Mouse (Mus musculus) forebrain, embryonic 12.5 days (tissue): ENCODE data around the gene Lrrc32. TPM values are rescaled to one million over a fixed set of nuclear protein-coding genes. Genes with fewer than 3 reads are reported as not detected.

ENCODE experiments used
- ATAC-seq: fragments of 200-750 bp; cut with Nextera tagmentation; 2 replicates; pipeline ENCODE4 v1.8.0; 2017; ENCODE audit warnings: moderate TSS enrichment; ENCODE audit not compliant: low FRiP score
- H3K27ac ChIP-seq: fragments of 300-500 bp; sonication (generic); 2 replicates; pipeline ENCODE4 v1.5.1; 2016; ENCODE audit warnings: mild to moderate bottlenecking
- H3K27me3 ChIP-seq: fragments of 300-500 bp; sonication (generic); 2 replicates; pipeline ENCODE4 v1.6.1; 2016; ENCODE audit warnings: mild to moderate bottlenecking
- H3K36me3 ChIP-seq: fragments of 300-500 bp; sonication (generic); replicated peaks from 2 replicates; pipeline ENCODE4 v1.6.1; 2016; ENCODE audit warnings: mild to moderate bottlenecking
- H3K4me1 ChIP-seq: fragments of 300-500 bp; sonication (generic); 2 replicates; pipeline ENCODE4 v1.6.1; 2016
- H3K4me2 ChIP-seq: fragments of 300-500 bp; sonication (generic); 2 replicates; pipeline ENCODE4 v1.6.1; 2016; ENCODE audit warnings: mild to moderate bottlenecking, moderate library complexity
- H3K4me3 ChIP-seq: fragments of 300-500 bp; sonication (generic); replicated peaks from 2 replicates; pipeline ENCODE4 v1.5.1; 2016; ENCODE audit warnings: mild to moderate bottlenecking
- H3K9ac ChIP-seq: fragments of 300-500 bp; sonication (generic); 2 replicates; pipeline ENCODE4 v1.6.1; 2016; ENCODE audit warnings: mild to moderate bottlenecking
- H3K9me3 ChIP-seq: fragments of 300-500 bp; sonication (generic); 2 replicates; pipeline ENCODE4 v1.6.1; 2016
- WGBS: fragments of 180-500 bp; shearing (Covaris S2); methylation state at CpG from one replicate; pipeline ENCODE4 v1.1.7; 2016; 5-methylcytosine and 5-hydroxymethylcytosine counted together
- polyA plus RNA-seq: library from polyadenylated mRNA; unstranded; fragments of >200 nt; fragmentation: Nextera tagmentation; extraction: Ambion mirVana; gene quantifications from 2 replicates; pipeline ENCODE4 v1.2.1, GENCODE M21; 2016

The Lrrc32 gene
- polyA plus RNA-seq, 1 experiment from 2014 or later = 3.4 TPM

DNA sequence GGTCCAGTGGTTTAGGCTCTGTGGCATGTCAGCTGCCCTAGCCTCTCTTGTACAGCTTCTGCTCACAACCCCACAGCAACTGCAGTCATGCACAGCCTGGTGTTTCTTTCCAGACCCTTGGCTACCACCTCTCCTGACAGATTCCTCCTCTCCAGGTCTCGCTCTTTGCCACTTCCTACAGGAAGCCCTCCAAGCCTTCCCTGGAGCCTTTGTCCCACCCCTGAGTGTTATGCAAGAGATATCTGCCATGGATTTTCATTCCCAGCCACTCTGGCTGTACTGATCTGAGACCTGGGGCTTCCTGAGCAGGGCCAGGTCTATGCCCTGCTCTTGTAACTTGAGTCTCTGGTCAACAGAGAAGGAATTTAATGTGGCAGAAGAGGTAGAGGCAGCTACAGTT is 8.6 kb upstream of the Lrrc32 start:
- H3K36me3 ChIP-seq = no peaks in the 10 kb centered on the region
- H3K4me3 ChIP-seq = no peak overlapping the region
- ATAC-seq = no peak
- 77% methylated on average over 1 of the region's 1 CpGs for WGBS
- H3K27me3 ChIP-seq = peaks cover 20% of the 10 kb centered on the region
- H3K9me3 ChIP-seq = no peaks in the 10 kb centered on the region
- no peak overlapping the region for H3K27ac ChIP-seq
- H3K9ac ChIP-seq = no peak overlapping the region
- no peak overlapping the region for H3K4me2 ChIP-seq
- H3K4me1 ChIP-seq = 0 out of 2 replicates have a peak, but pooled peaks cover 4% of the 10 kb centered on the region

DNA sequence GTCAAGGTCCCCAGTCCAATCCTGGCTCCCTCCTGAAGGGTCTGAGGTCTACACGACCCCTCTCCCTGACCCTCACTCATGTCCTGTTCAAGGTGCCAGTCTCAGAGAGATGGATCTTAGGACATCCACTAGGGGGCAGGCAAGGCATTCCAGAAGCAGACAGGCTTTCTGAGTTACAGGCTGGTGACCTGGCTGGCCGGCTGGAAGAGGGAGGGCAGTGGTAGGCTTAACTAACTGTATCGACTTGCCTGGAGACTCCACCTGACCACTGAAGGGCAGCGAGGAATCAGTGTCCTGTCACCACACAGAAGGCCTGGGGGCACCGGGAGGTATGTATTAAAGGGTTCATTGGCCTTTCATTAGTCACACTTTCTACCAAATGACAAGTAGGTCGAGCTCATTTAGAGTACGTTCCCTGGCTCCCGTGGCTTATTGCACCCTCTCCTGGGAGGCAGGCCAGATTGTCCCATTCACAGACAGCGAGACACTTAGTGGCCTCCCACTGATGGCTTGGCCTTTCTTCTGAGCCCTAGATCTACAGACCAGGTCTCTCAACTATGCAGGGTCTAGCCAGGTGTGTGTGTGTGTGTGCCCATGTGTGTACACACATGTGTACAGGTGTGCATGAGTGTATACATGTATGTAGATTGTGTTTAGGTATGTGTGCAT is 7.9 kb upstream of the Lrrc32 start:
- ATAC-seq = peak; percentile 57; the same call in 1 of the 2 replicates
- H3K4me3 ChIP-seq = no peak overlapping the region
- 20% methylated on average over 9 of the region's 9 CpGs for WGBS
- H3K36me3 ChIP-seq = no peaks in the 10 kb centered on the region
- no peak overlapping the region for H3K4me2 ChIP-seq
- H3K9me3 ChIP-seq = no peaks in the 10 kb centered on the region
- no peak overlapping the region for H3K27ac ChIP-seq
- peaks cover 20% of the 10 kb centered on the region for H3K27me3 ChIP-seq
- H3K9ac ChIP-seq = no peak overlapping the region
- peaks cover 4% of the 10 kb centered on the region; the same call in 1 of the 2 replicates for H3K4me1 ChIP-seq

DNA sequence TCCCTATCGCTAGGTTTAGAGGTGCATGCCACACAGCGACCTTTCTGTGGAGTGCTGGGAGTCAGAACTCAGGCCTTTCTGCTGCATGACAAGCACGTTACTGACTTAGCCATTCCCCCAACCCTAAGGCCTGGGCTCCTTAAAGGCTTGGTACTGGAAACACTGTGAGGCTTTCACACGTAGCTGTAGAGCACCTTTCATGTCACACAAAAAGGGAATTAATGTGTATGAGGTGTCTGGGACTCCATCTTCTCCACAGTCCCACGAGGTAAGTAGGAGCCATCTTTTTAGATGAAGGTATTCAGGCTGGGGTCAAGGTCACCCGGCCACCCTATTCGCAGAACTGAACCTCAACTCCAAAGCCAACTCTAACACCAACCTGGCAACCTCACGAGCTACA is 7.2 kb upstream of the Lrrc32 start:
- WGBS = 82% methylated on average over 8 of the region's 8 CpGs
- no peaks in the 10 kb centered on the region for H3K36me3 ChIP-seq
- no peak overlapping the region for H3K4me3 ChIP-seq
- peaks cover 10% of the 10 kb centered on the region for H3K4me1 ChIP-seq
- no peak overlapping the region for H3K27ac ChIP-seq
- H3K9ac ChIP-seq = no peak overlapping the region
- H3K27me3 ChIP-seq = peaks cover 22% of the 10 kb centered on the region
- no peaks in the 10 kb centered on the region for H3K9me3 ChIP-seq
- H3K4me2 ChIP-seq = no peak overlapping the region
- ATAC-seq = no peak

DNA sequence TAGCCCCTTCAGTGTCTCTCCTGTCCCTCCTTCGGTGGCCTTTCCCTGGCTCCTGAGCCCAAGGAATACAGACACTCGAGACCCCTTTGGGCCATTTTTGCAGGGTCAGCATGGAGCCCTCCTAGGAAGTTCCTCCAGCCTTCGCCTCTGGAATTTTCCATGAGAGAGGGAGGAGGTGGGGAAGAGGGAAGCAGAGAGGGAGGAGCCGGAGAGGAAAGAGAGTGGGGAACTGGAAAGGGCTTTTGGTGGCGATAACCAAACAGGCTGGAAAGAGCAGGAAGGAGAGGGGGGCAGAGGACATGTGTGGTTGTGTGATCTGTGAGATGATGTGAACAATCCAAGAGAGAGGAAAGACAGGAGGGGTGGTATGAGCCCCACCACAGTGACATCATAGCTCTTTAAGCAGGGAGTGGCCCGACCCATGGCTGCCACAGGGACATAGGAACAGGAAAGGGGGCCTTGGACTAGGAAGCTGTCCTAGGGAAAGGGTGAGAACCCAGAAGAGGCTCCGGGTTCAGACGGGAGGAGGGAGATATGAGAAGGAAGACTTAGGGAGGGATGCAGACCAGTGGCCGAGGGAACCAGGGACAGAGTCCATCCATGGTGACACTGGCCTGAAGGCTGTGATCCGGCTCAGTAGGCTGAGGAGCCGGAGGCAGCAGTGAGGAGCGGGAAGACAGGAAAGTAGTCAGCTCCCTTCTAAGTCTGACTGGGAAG is 6.4 kb upstream of the Lrrc32 start:
- WGBS = 71% methylated on average over 12 of the region's 12 CpGs
- Histone ChIP-seq H3K36me3 (no peaks in the 10 kb centered on the region), H3K9ac (no peak overlapping the region), H3K27ac (0 out of 2 replicates have a peak overlapping the region, but pooled peaks have one; percentile 25), H3K4me2 (no peak overlapping the region), H3K4me3 (no peak overlapping the region), H3K27me3 (peaks cover 26% of the 10 kb centered on the region), H3K4me1 (peaks cover 11% of the 10 kb centered on the region), H3K9me3 (no peaks in the 10 kb centered on the region)
- no peak for ATAC-seq

DNA sequence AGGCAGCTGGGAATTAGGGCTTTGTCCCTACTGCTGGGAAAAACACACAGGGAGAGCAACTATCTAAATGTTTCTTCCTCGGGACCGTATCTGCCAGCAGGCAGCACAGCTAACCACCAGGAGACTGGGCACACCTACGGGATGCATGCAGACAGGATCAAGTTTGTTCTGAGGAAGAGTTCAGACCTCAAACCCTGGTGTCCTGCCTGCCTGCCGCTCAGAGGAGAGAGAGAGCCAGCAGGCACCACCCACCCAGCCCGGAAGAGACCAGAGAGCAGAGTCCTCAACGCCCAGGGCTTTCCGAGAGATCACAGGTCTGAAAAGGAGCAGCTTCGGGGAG is 5.8 kb upstream of the Lrrc32 start:
- Histone ChIP-seq H3K9ac (no peak overlapping the region), H3K27ac (0 out of 2 replicates have a peak overlapping the region, but pooled peaks have one; percentile 25), H3K36me3 (no peaks in the 10 kb centered on the region), H3K4me1 (peaks cover 11% of the 10 kb centered on the region), H3K4me2 (no peak overlapping the region), H3K27me3 (peaks cover 29% of the 10 kb centered on the region), H3K9me3 (no peaks in the 10 kb centered on the region), H3K4me3 (no peak overlapping the region)
- 42% methylated on average over 8 of the region's 8 CpGs for WGBS
- no peak for ATAC-seq

DNA sequence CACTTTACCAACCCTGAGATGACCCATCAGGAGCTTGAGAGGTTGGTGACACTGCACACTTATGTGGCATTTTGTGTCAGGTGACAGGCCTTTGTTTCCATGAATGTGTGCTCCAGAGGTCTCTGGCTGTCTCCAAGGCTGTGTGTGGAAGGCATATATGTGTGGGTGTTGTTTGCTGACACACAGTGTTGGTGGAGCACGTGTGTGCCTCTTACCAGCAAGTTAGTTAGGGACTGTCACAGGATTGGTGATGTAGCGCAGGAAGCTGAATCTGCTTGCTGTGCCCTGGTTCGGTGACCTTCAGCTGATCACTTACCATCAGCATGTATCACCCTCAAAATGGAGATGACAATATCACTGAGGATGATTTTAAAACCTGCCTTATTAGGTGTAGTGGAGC is 4.2 kb upstream of the Lrrc32 start:
- Histone ChIP-seq H3K4me3 (no peak overlapping the region), H3K4me1 (peaks cover 20% of the 10 kb centered on the region), H3K36me3 (no peaks in the 10 kb centered on the region), H3K4me2 (no peak overlapping the region), H3K9me3 (no peaks in the 10 kb centered on the region), H3K27me3 (peaks cover 35% of the 10 kb centered on the region), H3K9ac (no peak overlapping the region), H3K27ac (no peak overlapping the region)
- WGBS = 82% methylated on average over 3 of the region's 3 CpGs
- ATAC-seq = no peak

DNA sequence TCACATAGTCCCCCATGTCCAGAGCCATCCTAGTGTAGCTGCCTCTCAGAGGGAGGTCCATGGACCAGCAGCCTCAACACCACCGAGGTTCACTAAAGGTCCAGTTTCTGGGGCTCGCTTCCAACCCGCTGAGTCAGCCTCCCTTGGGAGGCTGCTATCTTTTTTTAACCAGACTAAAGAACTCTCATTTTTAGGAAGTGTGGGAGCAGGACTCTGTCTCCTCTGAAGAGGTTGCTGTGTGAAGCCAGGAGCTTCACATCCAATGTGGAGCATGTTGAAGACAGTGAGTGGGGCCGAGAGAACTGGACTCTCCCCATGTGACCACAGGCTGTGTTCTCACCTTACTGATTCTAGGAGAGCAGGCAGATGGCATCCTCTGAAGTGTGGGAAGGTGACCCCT is 3.6 kb upstream of the Lrrc32 start:
- ATAC-seq = no peak
- Histone ChIP-seq H3K4me1 (peaks cover 23% of the 10 kb centered on the region), H3K4me3 (no peak overlapping the region), H3K27me3 (peaks cover 36% of the 10 kb centered on the region), H3K27ac (no peak overlapping the region), H3K9ac (no peak overlapping the region), H3K9me3 (no peaks in the 10 kb centered on the region), H3K4me2 (no peak overlapping the region), H3K36me3 (no peaks in the 10 kb centered on the region)
- WGBS = 89% methylated on average over 4 of the region's 4 CpGs

DNA sequence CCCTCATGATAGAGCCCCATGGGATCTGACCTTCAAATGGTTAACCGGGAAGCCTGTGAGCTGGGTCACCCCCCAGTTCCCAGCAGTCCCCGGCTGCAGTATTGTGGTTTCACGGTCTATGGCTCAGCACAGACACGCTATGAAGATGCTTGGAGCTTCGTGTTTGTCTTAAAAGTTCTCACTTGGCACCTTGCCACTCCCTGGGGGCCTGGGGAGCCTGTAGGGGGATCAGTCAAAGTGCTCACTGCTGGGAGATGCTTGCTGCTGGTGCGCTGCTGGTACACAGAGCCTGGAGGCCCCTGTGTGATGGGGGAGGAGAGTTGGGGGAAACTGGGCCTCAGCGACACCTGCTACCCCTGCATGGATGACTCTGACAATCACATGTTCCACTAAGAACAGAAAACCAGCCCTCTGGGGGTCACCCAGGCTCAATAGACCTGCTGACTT is 2.6 kb upstream of the Lrrc32 start:
- 57% methylated on average over 7 of the region's 7 CpGs for WGBS
- H3K27ac ChIP-seq = no peak overlapping the region
- H3K4me2 ChIP-seq = no peak overlapping the region
- H3K27me3 ChIP-seq = peaks cover 46% of the 10 kb centered on the region
- H3K9ac ChIP-seq = no peak overlapping the region
- no peak for ATAC-seq
- H3K9me3 ChIP-seq = no peaks in the 10 kb centered on the region
- H3K36me3 ChIP-seq = no peaks in the 10 kb centered on the region
- H3K4me1 ChIP-seq = peaks cover 20% of the 10 kb centered on the region
- no peak overlapping the region for H3K4me3 ChIP-seq

DNA sequence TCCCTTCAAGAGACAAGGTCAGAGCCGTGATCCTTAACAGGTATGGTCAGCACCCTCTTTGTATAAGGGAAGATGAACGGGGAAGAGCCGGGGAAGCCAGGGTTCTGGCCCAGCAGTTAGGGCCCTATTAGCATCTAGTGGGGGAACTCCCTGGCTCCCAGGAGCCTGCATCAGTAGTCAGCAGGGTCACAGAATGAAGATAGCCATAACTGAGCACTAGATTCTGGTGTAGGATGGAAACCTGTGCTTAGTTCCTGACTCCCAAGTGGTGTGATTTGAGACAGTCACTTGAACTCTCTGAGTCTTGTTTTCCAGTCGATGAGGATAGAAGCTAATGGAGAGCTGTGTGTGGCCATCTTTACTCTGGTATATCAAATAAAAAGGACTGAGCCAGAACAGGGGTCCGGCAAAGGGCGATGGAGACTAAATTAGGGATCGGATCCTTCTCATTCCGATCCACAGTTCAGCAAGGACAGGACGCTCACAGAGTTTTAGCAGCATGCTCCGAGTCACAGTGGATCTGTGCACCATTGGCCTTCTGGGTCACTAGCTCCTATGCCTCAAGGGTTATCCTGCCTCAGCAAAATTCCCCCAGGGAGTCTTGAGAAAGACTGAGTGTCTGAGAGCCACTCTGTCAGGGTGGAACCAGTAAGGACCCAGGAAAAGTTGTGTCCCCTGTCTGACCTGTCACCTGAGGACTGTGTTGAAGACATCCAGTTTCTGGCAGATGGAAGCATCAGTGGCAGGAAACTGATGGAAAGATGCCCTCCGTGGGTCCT is 1.7 kb upstream of the Lrrc32 start:
- H3K4me1 ChIP-seq = peaks cover 20% of the 10 kb centered on the region
- H3K9me3 ChIP-seq = no peaks in the 10 kb centered on the region
- no peak for ATAC-seq
- H3K4me3 ChIP-seq = no peak overlapping the region
- H3K27me3 ChIP-seq = peaks cover 55% of the 10 kb centered on the region
- H3K36me3 ChIP-seq = no peaks in the 10 kb centered on the region
- H3K27ac ChIP-seq = no peak overlapping the region
- 86% methylated on average over 11 of the region's 11 CpGs for WGBS
- no peak overlapping the region for H3K9ac ChIP-seq
- H3K4me2 ChIP-seq = no peak overlapping the region

DNA sequence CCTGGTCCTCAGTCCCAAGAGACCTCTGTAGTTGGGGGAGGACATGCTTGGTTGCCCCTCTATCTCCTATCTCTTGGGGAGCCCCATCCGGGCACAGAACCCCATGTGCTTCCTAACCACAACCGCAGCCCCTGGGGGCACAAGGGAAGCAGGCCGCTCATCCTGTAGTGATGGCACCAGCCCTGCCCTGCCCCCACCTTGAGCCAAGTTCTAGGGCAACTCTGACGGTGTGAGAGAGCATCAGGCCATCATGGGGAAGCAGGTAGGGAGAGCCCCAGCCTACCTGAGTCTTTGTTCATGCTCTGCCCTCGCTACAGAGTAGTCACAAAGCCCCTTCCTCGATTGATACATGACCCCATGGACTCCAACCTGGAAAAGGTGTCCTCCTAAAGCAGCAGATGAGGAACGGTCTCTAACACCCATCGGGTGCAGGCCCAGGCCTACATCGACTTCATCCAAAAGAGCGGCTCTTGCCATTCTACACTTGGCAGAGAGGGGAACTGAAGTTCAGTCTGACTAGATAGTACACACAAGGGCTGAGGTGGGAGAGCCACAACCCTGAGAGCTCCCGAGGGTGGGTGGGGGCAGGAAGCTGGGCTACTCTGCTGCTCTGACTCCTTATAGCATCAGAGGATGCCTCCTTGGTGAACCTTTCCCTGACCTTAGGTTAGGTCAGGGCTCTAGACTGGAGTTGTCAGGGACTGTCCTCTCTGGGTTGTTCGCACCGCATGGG is 519 bp upstream of the Lrrc32 start:
- Histone ChIP-seq H3K4me1 (peaks cover 20% of the 10 kb centered on the region), H3K4me3 (no peak overlapping the region), H3K27me3 (peaks cover 48% of the 10 kb centered on the region), H3K36me3 (no peaks in the 10 kb centered on the region), H3K9me3 (no peaks in the 10 kb centered on the region), H3K4me2 (peak overlapping the region; percentile 72; the same call in 1 of the 2 replicates), H3K9ac (no peak overlapping the region), H3K27ac (no peak overlapping the region)
- ATAC-seq = peak; percentile 6; the same call in 1 of the 2 replicates
- WGBS = 92% methylated on average over 13 of the region's 13 CpGs

DNA sequence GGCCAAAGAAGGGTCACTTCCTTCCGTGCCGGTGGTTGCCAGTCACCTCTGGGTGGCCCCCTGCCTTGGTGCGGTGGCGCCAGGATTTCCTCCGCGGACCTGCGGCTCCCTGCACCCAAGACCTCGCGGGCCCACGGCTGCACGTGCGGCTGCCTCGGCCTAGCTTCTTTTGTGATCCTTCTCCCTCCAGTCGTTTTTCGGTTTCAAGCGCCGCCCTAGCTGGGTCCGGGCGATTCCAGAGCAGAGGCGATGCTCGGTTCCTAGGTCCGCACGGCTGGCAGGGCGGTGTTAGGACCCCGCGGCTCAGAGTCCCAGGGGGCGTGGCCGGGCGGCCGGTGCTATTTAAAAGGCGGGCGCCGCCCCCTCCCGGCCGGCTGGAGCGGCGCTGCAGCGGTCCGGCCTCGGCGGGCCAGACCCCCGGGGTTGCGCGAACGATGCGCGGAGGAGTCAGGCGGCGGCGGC is 571 bp downstream of the Lrrc32 start:
- Histone ChIP-seq H3K27me3 (peaks cover 51% of the 10 kb centered on the region), H3K4me3 (peak overlapping the region; percentile 49), H3K9me3 (no peaks in the 10 kb centered on the region), H3K27ac (no peak overlapping the region), H3K4me1 (peaks cover 20% of the 10 kb centered on the region), H3K36me3 (no peaks in the 10 kb centered on the region), H3K4me2 (peak overlapping the region; percentile 72), H3K9ac (peak overlapping the region; percentile 51)
- under 1% methylated on average over 50 of the region's 50 CpGs for WGBS
- ATAC-seq = peak; percentile 86

DNA sequence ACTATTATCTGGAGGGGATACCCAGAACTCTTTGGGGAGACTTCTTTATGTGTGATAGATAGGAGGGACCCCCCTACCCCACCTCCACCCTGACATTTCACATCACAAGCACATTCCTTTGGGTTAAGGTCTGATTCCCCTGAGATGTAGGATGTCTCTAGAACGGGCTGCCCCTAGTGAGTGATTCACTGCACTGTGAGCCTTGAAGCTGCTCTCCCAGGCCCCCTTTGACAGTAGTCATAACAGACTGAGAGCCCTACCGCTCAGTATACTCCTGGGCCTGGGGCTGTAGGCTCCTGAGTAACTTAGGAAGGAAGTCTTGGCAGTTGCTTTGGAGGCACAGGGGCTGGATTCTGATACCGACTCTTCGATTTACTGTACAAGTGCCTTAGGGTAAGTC is 1.2 kb downstream of the Lrrc32 start:
- H3K27ac ChIP-seq = no peak overlapping the region
- ATAC-seq = 0 out of 2 replicates have a peak, but pooled peaks have one; percentile 10
- 75% methylated on average over 4 of the region's 4 CpGs for WGBS
- peaks cover 20% of the 10 kb centered on the region for H3K4me1 ChIP-seq
- no peaks in the 10 kb centered on the region for H3K36me3 ChIP-seq
- peak overlapping the region; percentile 72 for H3K4me2 ChIP-seq
- H3K9ac ChIP-seq = no peak overlapping the region
- H3K27me3 ChIP-seq = peaks cover 47% of the 10 kb centered on the region
- H3K9me3 ChIP-seq = no peaks in the 10 kb centered on the region
- H3K4me3 ChIP-seq = peak overlapping the region; percentile 49
